Mouse (Mus musculus): Measurements from ENCODE around the gene Jak1. TPM values are rescaled to one million over a fixed set of nuclear protein-coding genes. Genes with fewer than 3 reads are reported as not detected.

Gene Jak1
- polyA plus RNA-seq, 1 experiment from 2014 or later, result 85.0 TPM

GRCm38 (mm10) chr4:101300392-101300910 is 35.4 kb upstream of the Jak1 start:
- Histone ChIP-seq H3K4me2 (no peak overlapping the region), H3K9me3 (ENCODE audit: low read depth, low read length) (no peaks in the 10 kb centered on the region), H3K4me1 (ENCODE audit: insufficient read depth) (peaks cover 5% of the 10 kb centered on the region; the same call in 1 of the 2 replicates), H3K4me3 (ENCODE audit: low read depth, low read length) (no peak overlapping the region), H3K27me3 (ENCODE audit: insufficient read depth, low read length) (no peaks in the 10 kb centered on the region), H3K36me3 (ENCODE audit: insufficient read depth) (no peaks in the 10 kb centered on the region), H3K27ac (ENCODE audit: low read depth) (no peak overlapping the region), H3K9ac (no peak overlapping the region)
- TF ChIP-seq CTCF (IDR thresholded peaks at IDR 0.05; ENCODE audit: low read depth), result no peak
- no peak for DNase-seq
- ATAC-seq (ENCODE audit: insufficient read depth), result no peak
- 58% methylated on average over 4 of the region's 4 CpGs for WGBS

DNA sequence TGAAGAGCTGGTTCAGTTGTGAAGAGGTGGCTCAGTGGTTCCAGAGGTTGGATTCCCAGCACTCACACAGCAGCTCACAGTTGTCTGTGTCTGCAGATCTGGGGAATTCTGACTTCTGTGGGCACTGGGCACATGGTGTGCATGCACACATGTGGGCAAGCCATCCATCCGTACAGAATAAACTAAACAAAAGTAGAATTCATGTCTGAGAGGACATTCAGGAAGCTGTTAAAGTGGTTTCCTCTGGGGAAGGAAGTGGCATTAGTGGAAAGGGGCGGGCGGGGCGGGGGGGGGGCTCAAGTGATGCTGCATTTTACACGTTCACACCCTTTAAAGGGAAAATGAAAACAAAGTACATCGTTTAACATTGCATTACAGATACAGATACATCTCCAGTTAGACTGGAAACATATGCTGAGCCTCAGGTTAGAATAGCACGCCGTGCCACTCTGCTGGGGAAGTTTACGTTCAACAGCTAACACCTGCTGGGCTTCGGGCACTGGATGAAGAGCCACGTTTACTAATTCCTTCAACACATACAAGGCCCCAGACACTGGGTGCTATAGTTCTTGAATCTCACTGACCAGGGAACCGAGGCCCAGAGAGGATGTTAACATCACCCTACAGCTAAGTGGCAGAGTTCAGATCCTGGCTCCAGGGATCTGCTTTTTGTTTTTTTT is 33.4 kb upstream of the Jak1 start:
- ATAC-seq (ENCODE audit: insufficient read depth) (no peak), DNase-seq (no peak)
- no peak overlapping the region for H3K27ac ChIP-seq (ENCODE audit: low read depth)
- no peak overlapping the region for H3K4me2 ChIP-seq
- H3K27me3 ChIP-seq (ENCODE audit: insufficient read depth, low read length), result peaks cover 2% of the 10 kb centered on the region; the same call in 1 of the 2 replicates
- H3K4me3 ChIP-seq (ENCODE audit: low read depth, low read length), result no peak overlapping the region
- peaks cover 6% of the 10 kb centered on the region for H3K4me1 ChIP-seq (ENCODE audit: insufficient read depth)
- no peaks in the 10 kb centered on the region for H3K36me3 ChIP-seq (ENCODE audit: insufficient read depth)
- H3K9ac ChIP-seq, result no peak overlapping the region
- no peak for TF ChIP-seq CTCF (IDR thresholded peaks at IDR 0.05; ENCODE audit: low read depth)
- no peaks in the 10 kb centered on the region for H3K9me3 ChIP-seq (ENCODE audit: low read depth, low read length)
- 61% methylated on average over 12 of the region's 12 CpGs for WGBS

- Histone ChIP-seq H3K4me2 (no peak overlapping the region), H3K9me3 (ENCODE audit: low read depth, low read length) (no peaks in the 10 kb centered on the region), H3K9ac (no peak overlapping the region), H3K27ac (ENCODE audit: low read depth) (no peak overlapping the region), H3K4me1 (ENCODE audit: insufficient read depth) (peaks cover 17% of the 10 kb centered on the region), H3K4me3 (ENCODE audit: low read depth, low read length) (no peak overlapping the region), H3K27me3 (ENCODE audit: insufficient read depth, low read length) (peaks cover 10% of the 10 kb centered on the region), H3K36me3 (ENCODE audit: insufficient read depth) (no peaks in the 10 kb centered on the region)
- no peak for TF ChIP-seq CTCF (IDR thresholded peaks at IDR 0.05; ENCODE audit: low read depth)
- ATAC-seq (ENCODE audit: insufficient read depth) (no peak), DNase-seq (no peak)
- 55% methylated on average over 7 of the region's 7 CpGs for WGBS
These were observed 31.8 kb upstream of the Jak1 start for GRCm38 (mm10) chr4:101296836-101297235.

DNA sequence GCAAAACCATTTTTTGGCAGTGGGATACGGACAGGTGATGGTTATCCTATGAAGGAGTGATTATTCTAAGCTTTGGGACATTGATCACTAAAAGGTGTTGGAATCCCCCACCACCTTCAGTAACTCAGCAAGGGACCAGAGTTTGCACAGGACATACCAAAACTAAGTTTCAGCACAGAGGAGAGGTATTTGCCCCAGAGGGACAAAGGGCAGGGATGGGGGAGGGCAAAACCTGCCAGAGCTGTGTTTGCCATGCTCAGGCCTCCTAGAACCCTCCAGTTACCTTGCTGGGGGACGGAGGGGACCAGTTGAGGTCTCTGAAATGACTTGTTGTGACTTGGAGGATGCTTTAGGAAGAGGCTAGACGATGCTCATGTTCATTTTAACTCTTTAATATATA is 30.7 kb upstream of the Jak1 start:
- Histone ChIP-seq H3K4me2 (no peak overlapping the region), H3K27me3 (ENCODE audit: insufficient read depth, low read length) (peaks cover 10% of the 10 kb centered on the region), H3K36me3 (ENCODE audit: insufficient read depth) (no peaks in the 10 kb centered on the region), H3K9me3 (ENCODE audit: low read depth, low read length) (no peaks in the 10 kb centered on the region), H3K9ac (no peak overlapping the region), H3K4me1 (ENCODE audit: insufficient read depth) (peaks cover 13% of the 10 kb centered on the region), H3K4me3 (ENCODE audit: low read depth, low read length) (no peak overlapping the region), H3K27ac (ENCODE audit: low read depth) (no peak overlapping the region)
- WGBS, result 64% methylated on average over 3 of the region's 3 CpGs
- DNase-seq (no peak), ATAC-seq (ENCODE audit: insufficient read depth) (no peak)
- TF ChIP-seq CTCF (IDR thresholded peaks at IDR 0.05; ENCODE audit: low read depth), result no peak

DNA sequence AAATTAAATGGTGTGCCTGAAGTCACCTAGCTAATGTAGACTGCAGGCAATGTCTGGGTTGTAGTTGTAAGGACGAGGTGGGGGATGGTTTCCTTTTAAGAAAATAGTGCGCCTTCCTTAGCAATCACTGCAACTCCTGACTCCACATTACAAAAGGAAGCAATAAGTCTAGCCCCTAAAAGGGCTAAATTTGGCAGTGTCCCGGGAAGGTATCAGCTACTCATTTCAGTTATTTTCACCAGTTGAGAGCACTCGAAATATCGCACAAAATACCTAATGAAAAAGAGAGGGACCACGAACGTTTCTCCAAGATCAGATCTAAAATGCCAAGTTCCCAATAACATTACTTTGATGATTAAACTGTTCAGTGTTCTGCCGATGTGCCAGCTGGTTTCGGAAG is 28.6 kb upstream of the Jak1 start:
- WGBS, result 48% methylated on average over 9 of the region's 9 CpGs
- H3K36me3 ChIP-seq (ENCODE audit: insufficient read depth), result no peaks in the 10 kb centered on the region
- H3K9ac ChIP-seq, result no peak overlapping the region
- no peak overlapping the region for H3K27ac ChIP-seq (ENCODE audit: low read depth)
- H3K4me2 ChIP-seq, result peak overlapping the region; percentile 91
- peaks cover 13% of the 10 kb centered on the region for H3K4me1 ChIP-seq (ENCODE audit: insufficient read depth)
- no peak for DNase-seq
- no peak for ATAC-seq (ENCODE audit: insufficient read depth)
- TF ChIP-seq CTCF (IDR thresholded peaks at IDR 0.05; ENCODE audit: low read depth), result no peak
- peak overlapping the region; percentile 46 for H3K4me3 ChIP-seq (ENCODE audit: low read depth, low read length)
- H3K9me3 ChIP-seq (ENCODE audit: low read depth, low read length), result no peaks in the 10 kb centered on the region
- H3K27me3 ChIP-seq (ENCODE audit: insufficient read depth, low read length), result peaks cover 10% of the 10 kb centered on the region

GRCm38 (mm10) chr4:101292736-101293541 is 27.9 kb upstream of the Jak1 start:
- Histone ChIP-seq H3K27ac (ENCODE audit: low read depth) (peak overlapping the region; percentile 81; the same call in 1 of the 2 replicates), H3K9ac (peak overlapping the region; percentile 55)
- ATAC-seq (ENCODE audit: insufficient read depth), result peak; percentile 43

More at GRCm38 (mm10) chr4:101292736-101293541, 27.9 kb upstream of the Jak1 start:
- Histone ChIP-seq H3K4me3 (ENCODE audit: low read depth, low read length) (peak overlapping the region; percentile 46), H3K9me3 (ENCODE audit: low read depth, low read length) (no peaks in the 10 kb centered on the region), H3K27me3 (ENCODE audit: insufficient read depth, low read length) (peaks cover 10% of the 10 kb centered on the region), H3K36me3 (ENCODE audit: insufficient read depth) (no peaks in the 10 kb centered on the region), H3K4me2 (peak overlapping the region; percentile 91), H3K4me1 (ENCODE audit: insufficient read depth) (peaks cover 13% of the 10 kb centered on the region)
- DNase-seq, result peak; percentile 58
- 2% methylated on average over 49 of the region's 49 CpGs for WGBS
- TF ChIP-seq CTCF (IDR thresholded peaks at IDR 0.05; ENCODE audit: low read depth), result no peak

Data from lung, embryonic 14.5 days (tissue).